Mouse (Mus musculus): Measurements from ENCODE around the gene Babam2. TPM values are rescaled to one million over a fixed set of nuclear protein-coding genes. Genes with fewer than 3 reads are reported as not detected.
A peak's percentile ranks its signal among the peaks of the same experiment; 100 is the strongest.

The Babam2 gene
- polyA plus RNA-seq, 1 experiment from 2014 or later: 47.2 TPM

DNA sequence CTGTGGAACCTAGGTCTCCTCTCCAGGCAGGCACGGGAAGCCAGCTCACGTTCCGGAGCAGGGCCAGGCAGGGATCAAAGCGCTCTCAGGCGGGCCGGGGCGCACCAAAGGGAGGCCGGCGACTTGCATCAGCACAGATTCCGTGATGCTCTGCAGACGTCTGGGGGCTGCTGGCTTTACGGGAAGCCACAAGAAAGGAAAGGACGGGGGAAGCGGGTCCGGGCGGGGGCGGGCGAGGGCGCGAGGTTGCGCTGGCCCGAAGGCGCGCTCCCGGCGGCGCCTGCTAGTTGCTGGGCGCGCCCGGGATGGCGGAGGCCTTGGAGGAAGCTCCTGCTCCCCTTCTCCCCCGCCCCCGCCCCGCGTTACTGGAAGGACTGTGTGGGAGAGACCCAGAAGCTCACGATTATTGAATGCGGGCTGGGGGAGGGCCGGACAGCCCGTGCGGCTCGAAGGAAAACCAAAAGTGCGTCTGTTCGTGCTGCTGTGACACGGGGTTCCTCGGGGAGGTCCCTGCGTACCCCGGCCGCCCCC, 435.6 kb downstream of the Babam2 start:
- Histone ChIP-seq H3K27ac (no peak overlapping the region), H3K27me3 (peaks cover 83% of the 10 kb centered on the region)

GRCm38 (mm10) chr5:32133549-32134004, 436.1 kb downstream of the Babam2 start:
- WGBS: 0% methylated on average over 20 of the region's 20 CpGs
- H3K4me2 ChIP-seq: peak overlapping the region; percentile 96
- peak overlapping the region; percentile 60 for H3K9ac ChIP-seq
- H3K9me3 ChIP-seq: no peaks in the 10 kb centered on the region
- H3K4me1 ChIP-seq: peaks cover 30% of the 10 kb centered on the region
- H3K36me3 ChIP-seq (replicated peaks): no peaks in the 10 kb centered on the region
- no peak overlapping the region for H3K27ac ChIP-seq
- H3K27me3 ChIP-seq: peaks cover 88% of the 10 kb centered on the region
- peak overlapping the region; percentile 61 for H3K4me3 ChIP-seq (replicated peaks)
- no peak for ATAC-seq (ENCODE audit: low FRiP score)

More for the DNA sequence above, 435.6 kb downstream of the Babam2 start:
- Histone ChIP-seq H3K9me3 (no peaks in the 10 kb centered on the region), H3K4me2 (peak overlapping the region; percentile 96), H3K9ac (peak overlapping the region; percentile 60), H3K4me1 (peaks cover 30% of the 10 kb centered on the region), H3K36me3 (replicated peaks) (no peaks in the 10 kb centered on the region), H3K4me3 (replicated peaks) (peak overlapping the region; percentile 61)
- under 1% methylated on average over 47 of the region's 48 CpGs for WGBS
- no peak for ATAC-seq (ENCODE audit: low FRiP score)

DNA sequence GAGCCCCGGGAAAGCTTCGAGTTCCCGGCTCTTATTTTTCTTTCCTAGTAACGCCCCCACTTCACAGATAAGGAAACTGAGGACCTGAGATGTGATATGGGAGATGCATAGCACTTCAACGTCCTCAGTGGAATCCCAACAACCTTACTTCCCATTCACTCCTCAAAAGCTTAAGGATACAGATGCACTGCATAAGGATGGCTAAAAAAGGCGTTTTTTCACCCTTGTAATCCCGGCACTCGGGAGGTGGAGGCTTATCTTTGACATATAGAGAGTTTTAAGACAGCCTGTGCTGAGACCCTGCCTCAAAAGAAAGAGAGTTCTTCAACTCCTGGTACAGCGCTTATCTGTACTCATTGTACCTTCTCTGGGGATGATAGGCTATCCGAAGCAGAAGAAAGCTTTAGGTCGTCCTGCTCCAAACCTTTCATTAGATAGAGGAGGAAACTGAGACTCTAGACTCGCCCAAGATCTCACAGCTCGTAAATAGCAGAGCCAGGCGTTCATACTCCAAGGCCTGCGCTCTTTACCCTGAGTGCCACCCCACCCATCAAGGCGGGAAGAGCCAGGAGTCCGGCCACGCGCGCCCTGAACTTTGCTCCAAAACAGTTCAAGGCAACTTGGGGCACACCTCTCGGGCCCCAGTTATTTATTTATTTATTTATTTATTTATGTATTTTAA, 436.7 kb downstream of the Babam2 start:
- Histone ChIP-seq H3K9me3 (no peaks in the 10 kb centered on the region), H3K4me1 (peaks cover 30% of the 10 kb centered on the region), H3K36me3 (replicated peaks) (no peaks in the 10 kb centered on the region), H3K4me3 (replicated peaks) (peak overlapping the region; percentile 61), H3K4me2 (peak overlapping the region; percentile 96), H3K9ac (no peak overlapping the region), H3K27ac (no peak overlapping the region), H3K27me3 (peaks cover 94% of the 10 kb centered on the region)
- no peak for ATAC-seq (ENCODE audit: low FRiP score)
- WGBS: 3% methylated on average over 21 of the region's 21 CpGs

Small RNA genes within 50 kb of the gene (microRNA-seq; reads per million reads assigned to microRNA genes)
- not detected for gene Mir3473e

Other genes starting within 250 kb of the Babam2 start
- gene Zfp512, start 245.3 kb upstream of the Babam2 start, polyA plus RNA-seq (2016; fragmentation: Nextera tagmentation; extraction: Ambion mirVana): 93.9 and 100 TPM in 2 replicates
- gene 4930548H24Rik, start 211.9 kb upstream of the Babam2 start, polyA plus RNA-seq (2016; fragmentation: Nextera tagmentation; extraction: Ambion mirVana): not detected in 2 replicates
- gene Gpn1, start 202.9 kb upstream of the Babam2 start, polyA plus RNA-seq (2016; fragmentation: Nextera tagmentation; extraction: Ambion mirVana): 78.7 and 79.3 TPM in 2 replicates
- 33.6 and 34.0 TPM in 2 replicates for gene Slc4a1ap, start 170.7 kb upstream of the Babam2 start, polyA plus RNA-seq (2016; fragmentation: Nextera tagmentation; extraction: Ambion mirVana)
- 29.8 and 30.1 TPM in 2 replicates for gene Supt7l, start 169.9 kb upstream of the Babam2 start, polyA plus RNA-seq (2016; fragmentation: Nextera tagmentation; extraction: Ambion mirVana)
- 217 and 231 TPM in 2 replicates for gene Mrpl33, start 100.7 kb upstream of the Babam2 start, polyA plus RNA-seq (2016; fragmentation: Nextera tagmentation; extraction: Ambion mirVana)
- gene Rbks, start 57 bp upstream of the Babam2 start, polyA plus RNA-seq (2016; fragmentation: Nextera tagmentation; extraction: Ambion mirVana): 1.6 and 1.7 TPM in 2 replicates

Data from forebrain, embryonic 12.5 days (tissue).